Mouse (Mus musculus) hindbrain, embryonic 11.5 days (tissue): Measurements from ENCODE around the gene Ccl28. TPM values are rescaled to one million over a fixed set of nuclear protein-coding genes. Genes with fewer than 3 reads are reported as not detected.

Source experiments
- ATAC-seq: fragments of 200-750 bp; cut with Nextera tagmentation; 2 replicates; pipeline ENCODE4 v1.8.0; 2017; ENCODE audit warnings: mild to moderate bottlenecking, moderate TSS enrichment, moderate library complexity; ENCODE audit not compliant: low FRiP score
- DNase-seq: peaks from one replicate; pipeline ENCODE4 v3.0.0-alpha.2; 2015; ENCODE audit warnings: low spot score
- H3K27ac ChIP-seq: fragments of 300-500 bp; sonication (generic); 2 replicates; pipeline ENCODE4 v1.5.1; 2014; ENCODE audit warnings: mild to moderate bottlenecking, low read depth, low read length
- H3K27me3 ChIP-seq: fragments of 300-500 bp; sonication (generic); 2 replicates; pipeline ENCODE4 v1.6.1; 2014; ENCODE audit warnings: mild to moderate bottlenecking, low read length, moderate library complexity, mixed read lengths; ENCODE audit not compliant: control insufficient read depth, insufficient read depth
- H3K36me3 ChIP-seq: fragments of 300-500 bp; sonication (generic); 2 replicates; pipeline ENCODE4 v1.6.1; 2014; ENCODE audit warnings: mild to moderate bottlenecking, low read length, moderate library complexity, mixed read lengths; ENCODE audit not compliant: control insufficient read depth, insufficient read depth
- H3K4me1 ChIP-seq: fragments of 300-500 bp; sonication (generic); replicated peaks from 2 replicates; pipeline ENCODE4 v1.6.1; 2014; ENCODE audit warnings: low read length, mixed read lengths; ENCODE audit not compliant: control insufficient read depth, insufficient read depth
- H3K4me2 ChIP-seq: fragments of 300-500 bp; sonication (generic); replicated peaks from 2 replicates; pipeline ENCODE4 v1.6.1; 2014; ENCODE audit warnings: mild to moderate bottlenecking, low read depth, low read length
- H3K4me3 ChIP-seq: fragments of 300-500 bp; sonication (generic); 2 replicates; pipeline ENCODE4 v1.5.1; 2014; ENCODE audit warnings: low read depth, low read length
- H3K9ac ChIP-seq: fragments of 300-500 bp; sonication (generic); 2 replicates; pipeline ENCODE4 v1.6.1; 2014; ENCODE audit warnings: low read depth, low read length
- H3K9me3 ChIP-seq: fragments of 300-500 bp; sonication (generic); 2 replicates; pipeline ENCODE4 v1.6.1; 2016; ENCODE audit warnings: low read length; ENCODE audit not compliant: control insufficient read depth
- WGBS: fragments of 180-500 bp; shearing (Covaris S2); extraction: QIAGEN DNeasy Blood & Tissue Kit; methylation state at CpG from one replicate; pipeline ENCODE4 v1.1.7; 2014; 5-methylcytosine and 5-hydroxymethylcytosine counted together
- polyA plus RNA-seq: library from polyadenylated mRNA; unstranded; fragments of >200 nt; fragmentation: Nextera tagmentation; extraction: Ambion mirVana; gene quantifications from 2 replicates; pipeline ENCODE4 v1.2.1, GENCODE M21; 2014

Gene Ccl28
- polyA plus RNA-seq, 1 experiment from 2014 or later: not detected

GRCm38 (mm10) chr13:119640504-119640903 is 16.9 kb downstream of the Ccl28 start:
- H3K9me3 ChIP-seq: no peaks in the 10 kb centered on the region

GRCm38 (mm10) chr13:119641145-119641544 is 17.5 kb downstream of the Ccl28 start:
- H3K4me2 ChIP-seq: no peak overlapping the region
- no peak for ATAC-seq
- 78% methylated on average over 7 of the region's 7 CpGs for WGBS

More at GRCm38 (mm10) chr13:119640504-119640903, 16.9 kb downstream of the Ccl28 start:
- peak; percentile 40; the same call in 1 of the 2 replicates for ATAC-seq
- 38% methylated on average over 4 of the region's 4 CpGs for WGBS
- Histone ChIP-seq H3K27me3 (no peaks in the 10 kb centered on the region), H3K4me2 (no peak overlapping the region), H3K36me3 (no peaks in the 10 kb centered on the region), H3K4me3 (no peak overlapping the region), H3K9ac (no peak overlapping the region), H3K4me1 (no peaks in the 10 kb centered on the region), H3K27ac (no peak overlapping the region)
- peak; percentile 69 for DNase-seq

GRCm38 (mm10) chr13:119644769-119645168 is 21.1 kb downstream of the Ccl28 start:
- Histone ChIP-seq H3K4me3 (no peak overlapping the region), H3K27ac (no peak overlapping the region), H3K4me2 (no peak overlapping the region), H3K9ac (no peak overlapping the region), H3K36me3 (no peaks in the 10 kb centered on the region), H3K9me3 (no peaks in the 10 kb centered on the region), H3K27me3 (no peaks in the 10 kb centered on the region), H3K4me1 (no peaks in the 10 kb centered on the region)
- 62% methylated on average over 5 of the region's 5 CpGs for WGBS
- no peak for DNase-seq
- ATAC-seq: no peak

More at GRCm38 (mm10) chr13:119641145-119641544, 17.5 kb downstream of the Ccl28 start:
- Histone ChIP-seq H3K9me3 (no peaks in the 10 kb centered on the region), H3K4me3 (no peak overlapping the region), H3K27ac (no peak overlapping the region), H3K36me3 (no peaks in the 10 kb centered on the region), H3K9ac (no peak overlapping the region), H3K4me1 (no peaks in the 10 kb centered on the region), H3K27me3 (no peaks in the 10 kb centered on the region)
- no peak for DNase-seq

- H3K4me3 ChIP-seq: no peak overlapping the region
- no peaks in the 10 kb centered on the region for H3K27me3 ChIP-seq
- no peak overlapping the region for H3K4me2 ChIP-seq
- H3K4me1 ChIP-seq: no peaks in the 10 kb centered on the region
- H3K27ac ChIP-seq: no peak overlapping the region
- no peak overlapping the region for H3K9ac ChIP-seq
- DNase-seq (no peak), ATAC-seq (no peak)
- no peaks in the 10 kb centered on the region for H3K9me3 ChIP-seq
- no peaks in the 10 kb centered on the region for H3K36me3 ChIP-seq
- 91% methylated on average over 1 of the region's 1 CpGs for WGBS
Observed at GRCm38 (mm10) chr13:119646511-119646910, 22.9 kb downstream of the Ccl28 start.

- H3K27ac ChIP-seq: no peak overlapping the region
- H3K27me3 ChIP-seq: no peaks in the 10 kb centered on the region
- H3K4me3 ChIP-seq: no peak overlapping the region
- no peak overlapping the region for H3K9ac ChIP-seq
- no peaks in the 10 kb centered on the region for H3K36me3 ChIP-seq
- no peak overlapping the region for H3K4me2 ChIP-seq
- H3K4me1 ChIP-seq: no peaks in the 10 kb centered on the region
- 64% methylated on average over 15 of the region's 15 CpGs for WGBS
- DNase-seq (no peak), ATAC-seq (no peak)
- H3K9me3 ChIP-seq: no peaks in the 10 kb centered on the region
Observed at GRCm38 (mm10) chr13:119648891-119649698, 25.5 kb downstream of the Ccl28 start.

- no peaks in the 10 kb centered on the region for H3K36me3 ChIP-seq
- no peak overlapping the region for H3K4me2 ChIP-seq
- H3K4me1 ChIP-seq: no peaks in the 10 kb centered on the region
- H3K9ac ChIP-seq: no peak overlapping the region
- no peak overlapping the region for H3K27ac ChIP-seq
- no peaks in the 10 kb centered on the region for H3K9me3 ChIP-seq
- 93% methylated on average over 1 of the region's 1 CpGs for WGBS
- DNase-seq: no peak
- no peaks in the 10 kb centered on the region for H3K27me3 ChIP-seq
- no peak overlapping the region for H3K4me3 ChIP-seq
- no peak for ATAC-seq
Observed at GRCm38 (mm10) chr13:119649699-119650046, 26.1 kb downstream of the Ccl28 start.

GRCm38 (mm10) chr13:119654734-119655133 is 31.1 kb downstream of the Ccl28 start:
- ATAC-seq (no peak), DNase-seq (no peak)
- no peak overlapping the region for H3K27ac ChIP-seq
- H3K9ac ChIP-seq: no peak overlapping the region
- no peak overlapping the region for H3K4me3 ChIP-seq
- no peaks in the 10 kb centered on the region for H3K27me3 ChIP-seq
- H3K4me2 ChIP-seq: no peak overlapping the region
- WGBS: 95% methylated on average over 2 of the region's 2 CpGs
- no peaks in the 10 kb centered on the region for H3K9me3 ChIP-seq
- no peaks in the 10 kb centered on the region for H3K36me3 ChIP-seq
- no peaks in the 10 kb centered on the region for H3K4me1 ChIP-seq

GRCm38 (mm10) chr13:119656246-119656645 is 32.6 kb downstream of the Ccl28 start:
- no peaks in the 10 kb centered on the region for H3K36me3 ChIP-seq
- H3K9me3 ChIP-seq: no peaks in the 10 kb centered on the region
- no peak for DNase-seq
- H3K4me3 ChIP-seq: no peak overlapping the region
- H3K4me1 ChIP-seq: no peaks in the 10 kb centered on the region
- no peak for ATAC-seq
- H3K27me3 ChIP-seq: no peaks in the 10 kb centered on the region
- H3K9ac ChIP-seq: no peak overlapping the region
- H3K27ac ChIP-seq: no peak overlapping the region
- 88% methylated on average over 2 of the region's 2 CpGs for WGBS
- no peak overlapping the region for H3K4me2 ChIP-seq

- 89% methylated on average over 6 of the region's 6 CpGs for WGBS
Observed at GRCm38 (mm10) chr13:119656846-119657416, 33.3 kb downstream of the Ccl28 start.

More at GRCm38 (mm10) chr13:119656846-119657416, 33.3 kb downstream of the Ccl28 start:
- no peak overlapping the region for H3K27ac ChIP-seq
- H3K9ac ChIP-seq: no peak overlapping the region
- DNase-seq (no peak), ATAC-seq (no peak)
- H3K4me1 ChIP-seq: no peaks in the 10 kb centered on the region
- H3K36me3 ChIP-seq: no peaks in the 10 kb centered on the region
- H3K27me3 ChIP-seq: no peaks in the 10 kb centered on the region
- H3K4me2 ChIP-seq: no peak overlapping the region
- H3K9me3 ChIP-seq: no peaks in the 10 kb centered on the region
- H3K4me3 ChIP-seq: no peak overlapping the region
